Mouse (Mus musculus) hindbrain, embryonic 10.5 days (tissue): Measurements from ENCODE around the gene Gm28043. TPM values are rescaled to one million over a fixed set of nuclear protein-coding genes. Genes with fewer than 3 reads are reported as not detected.

Experiments used
- DNase-seq: peaks from one replicate; pipeline ENCODE4 v3.0.0-alpha.2; 2017; ENCODE audit warnings: low spot score
- H3K27ac ChIP-seq: fragments of 300-500 bp; sonication (generic); 2 replicates; pipeline ENCODE4 v1.5.1; 2016; ENCODE audit warnings: mild to moderate bottlenecking, moderate library complexity
- H3K27me3 ChIP-seq: fragments of 300-500 bp; sonication (generic); 2 replicates; pipeline ENCODE4 v1.6.1; 2016; ENCODE audit warnings: mild to moderate bottlenecking; ENCODE audit not compliant: poor library complexity, insufficient read depth, severe bottlenecking
- H3K36me3 ChIP-seq: fragments of 300-500 bp; sonication (generic); 2 replicates; pipeline ENCODE4 v1.6.1; 2016; ENCODE audit warnings: mild to moderate bottlenecking, moderate library complexity
- H3K4me1 ChIP-seq: fragments of 300-500 bp; sonication (generic); replicated peaks from 2 replicates; pipeline ENCODE4 v1.6.1; 2016; ENCODE audit warnings: mild to moderate bottlenecking
- H3K4me3 ChIP-seq: fragments of 300-500 bp; sonication (generic); 2 replicates; pipeline ENCODE4 v1.5.1; 2016; ENCODE audit warnings: mild to moderate bottlenecking, moderate library complexity
- H3K9me3 ChIP-seq: fragments of 300-500 bp; sonication (generic); 2 replicates; pipeline ENCODE4 v1.6.1; 2016; ENCODE audit warnings: mild to moderate bottlenecking, moderate library complexity
- WGBS: fragments of 180-500 bp; shearing (Covaris S2); methylation state at CpG from one replicate; pipeline ENCODE4 v1.1.7; 2016; 5-methylcytosine and 5-hydroxymethylcytosine counted together
- polyA plus RNA-seq: library from polyadenylated mRNA; unstranded; fragments of >200 nt; fragmentation: Nextera tagmentation; extraction: Ambion mirVana; gene quantifications from 2 replicates; pipeline ENCODE4 v1.2.1, GENCODE M21; 2016

Gene Gm28043
- polyA plus RNA-seq, 1 experiment from 2014 or later: 2.8 TPM

- DNase-seq: peak; percentile 41
- no peaks in the 10 kb centered on the region for H3K36me3 ChIP-seq
- WGBS: 41% methylated on average over 13 of the region's 13 CpGs
Measured at GRCm38 (mm10) chr17:29730510-29731265, 116.0 kb downstream of the Gm28043 start.

GRCm38 (mm10) chr17:29731266-29731952 is 116.7 kb downstream of the Gm28043 start:
- Histone ChIP-seq H3K36me3 (no peaks in the 10 kb centered on the region), H3K27me3 (no peaks in the 10 kb centered on the region), H3K27ac (peak overlapping the region; percentile 81), H3K9me3 (no peaks in the 10 kb centered on the region), H3K4me3 (no peak overlapping the region), H3K4me1 (peaks cover 44% of the 10 kb centered on the region)
- no peak for DNase-seq
- WGBS: 41% methylated on average over 12 of the region's 12 CpGs

More at GRCm38 (mm10) chr17:29730510-29731265, 116.0 kb downstream of the Gm28043 start:
- Histone ChIP-seq H3K27ac (peak overlapping the region; percentile 81), H3K9me3 (no peaks in the 10 kb centered on the region), H3K4me3 (no peak overlapping the region), H3K4me1 (peaks cover 38% of the 10 kb centered on the region), H3K27me3 (no peaks in the 10 kb centered on the region)

DNA sequence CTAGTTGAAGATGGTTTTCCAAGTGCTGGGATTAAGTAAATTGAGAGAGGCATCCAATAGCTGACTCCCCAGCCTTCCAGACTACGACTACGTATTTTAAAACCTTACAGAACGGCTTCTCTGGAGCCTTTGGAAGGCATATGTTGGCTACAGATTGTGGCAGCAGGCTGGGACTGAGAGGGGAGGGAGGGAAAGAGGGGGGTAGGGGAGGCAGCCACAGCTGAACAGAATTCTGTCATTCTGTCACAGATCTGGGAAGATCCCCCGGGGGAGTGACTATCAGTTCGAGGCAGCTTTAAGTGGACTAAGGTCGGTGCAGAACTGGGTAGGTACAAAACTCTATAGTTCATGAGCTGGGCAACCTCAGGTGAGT is 117.3 kb downstream of the Gm28043 start:
- Histone ChIP-seq H3K36me3 (no peaks in the 10 kb centered on the region), H3K27me3 (no peaks in the 10 kb centered on the region), H3K9me3 (no peaks in the 10 kb centered on the region), H3K27ac (peak overlapping the region; percentile 81), H3K4me3 (no peak overlapping the region), H3K4me1 (peaks cover 48% of the 10 kb centered on the region)
- no peak for DNase-seq
- 67% methylated on average over 6 of the region's 6 CpGs for WGBS

DNA sequence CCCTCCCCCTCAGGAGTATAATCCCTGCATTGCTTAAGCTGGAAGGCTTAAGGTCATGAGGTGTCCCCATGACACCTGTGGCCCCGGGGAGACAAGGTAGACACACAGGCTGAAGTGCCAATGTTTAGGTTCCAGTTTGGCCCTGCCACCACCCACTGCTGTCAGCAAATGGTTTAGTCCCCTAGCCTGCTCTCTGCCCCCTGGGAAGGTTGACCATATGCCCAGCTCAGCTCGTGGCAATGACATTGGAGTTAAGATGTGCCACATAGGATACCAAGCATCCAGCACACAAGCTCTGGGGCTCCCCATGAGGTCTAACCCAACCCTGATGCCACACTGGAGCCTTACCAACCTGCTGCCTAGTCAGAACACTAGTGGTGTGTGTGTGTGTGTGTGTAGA is 117.8 kb downstream of the Gm28043 start:
- whole genome bisulfite sequencing: 87% methylated on average over 2 of the region's 2 CpGs
- Histone ChIP-seq H3K4me3 (no peak overlapping the region), H3K9me3 (no peaks in the 10 kb centered on the region), H3K27me3 (no peaks in the 10 kb centered on the region), H3K4me1 (peaks cover 48% of the 10 kb centered on the region), H3K36me3 (no peaks in the 10 kb centered on the region), H3K27ac (peak overlapping the region; percentile 51)
- DNase-seq: no peak

- Histone ChIP-seq H3K9me3 (no peaks in the 10 kb centered on the region), H3K36me3 (no peaks in the 10 kb centered on the region), H3K27ac (peak overlapping the region; percentile 60), H3K4me3 (no peak overlapping the region), H3K4me1 (peaks cover 57% of the 10 kb centered on the region), H3K27me3 (no peaks in the 10 kb centered on the region)
- DNase-seq: no peak
- WGBS: 44% methylated on average over 15 of the region's 15 CpGs
Measured at GRCm38 (mm10) chr17:29736448-29737014, 121.9 kb downstream of the Gm28043 start.

GRCm38 (mm10) chr17:29737849-29738804 is 123.5 kb downstream of the Gm28043 start:
- peak; percentile 30 for DNase-seq
- 74% methylated on average over 22 of the region's 22 CpGs for WGBS
- no peak overlapping the region for H3K4me3 ChIP-seq
- peak overlapping the region; percentile 66 for H3K27ac ChIP-seq
- peaks cover 45% of the 10 kb centered on the region for H3K4me1 ChIP-seq
- no peaks in the 10 kb centered on the region for H3K27me3 ChIP-seq
- no peaks in the 10 kb centered on the region for H3K36me3 ChIP-seq
- no peaks in the 10 kb centered on the region for H3K9me3 ChIP-seq

DNA sequence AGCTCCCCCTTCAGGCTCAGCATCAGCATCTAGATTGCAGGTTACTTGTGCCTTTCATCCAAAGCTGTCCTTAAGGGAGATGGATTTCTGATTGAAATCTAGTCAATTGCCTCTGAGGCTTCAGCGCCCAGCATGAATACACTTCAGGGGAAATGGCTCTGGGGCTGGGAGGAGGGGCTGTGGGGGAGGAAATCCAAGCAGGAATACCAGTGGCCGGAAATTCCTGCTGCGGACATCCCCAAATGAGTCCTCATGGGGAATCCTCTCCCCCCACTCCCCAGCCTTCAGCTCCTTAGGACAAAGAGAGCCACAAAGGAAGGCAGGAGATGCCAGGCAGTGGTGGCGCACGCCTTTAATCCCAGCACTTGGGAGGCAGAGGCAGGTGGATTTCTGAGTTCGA is 132.8 kb downstream of the Gm28043 start:
- no peaks in the 10 kb centered on the region for H3K36me3 ChIP-seq
- H3K27me3 ChIP-seq: peaks cover 11% of the 10 kb centered on the region; the same call in 1 of the 2 replicates
- no peak for DNase-seq
- 59% methylated on average over 6 of the region's 6 CpGs for WGBS
- H3K27ac ChIP-seq: 0 out of 2 replicates have a peak overlapping the region, but pooled peaks have one; percentile 12
- no peak overlapping the region for H3K4me3 ChIP-seq
- peaks cover 46% of the 10 kb centered on the region for H3K4me1 ChIP-seq
- H3K9me3 ChIP-seq: no peaks in the 10 kb centered on the region

Other genes with a start within 250 kb of the Gm28043 start
- 25.0 and 30.5 TPM in 2 replicates for gene Pim1, start 124.1 kb upstream of the Gm28043 start, polyA plus RNA-seq
- not detected in 2 replicates for gene Gm17657, start 65.2 kb upstream of the Gm28043 start, polyA plus RNA-seq
- gene Tbc1d22b, start 65.1 kb upstream of the Gm28043 start, polyA plus RNA-seq: 20.5 and 21.3 TPM in 2 replicates
- 1.3 and 2.5 TPM in 2 replicates for gene Tmem217, start 62.5 kb upstream of the Gm28043 start, polyA plus RNA-seq
- 107 TPM in 2 replicates for gene Rnf8, start 86 bp upstream of the Gm28043 start, polyA plus RNA-seq
- gene Cmtr1, start 45.7 kb downstream of the Gm28043 start, polyA plus RNA-seq: 135 and 149 TPM in 2 replicates
- 16.4 and 16.8 TPM in 2 replicates for gene Ccdc167, start 102.2 kb downstream of the Gm28043 start, polyA plus RNA-seq